Mouse (Mus musculus): ENCODE measurements around the gene Rnase4. TPM values are rescaled to one million over a fixed set of nuclear protein-coding genes. Genes with fewer than 3 reads are reported as not detected.

Rnase4 gene
- total and polyA plus RNA-seq, 2 experiments from 2014 or later: 29.1 to 53.3 TPM

DNA sequence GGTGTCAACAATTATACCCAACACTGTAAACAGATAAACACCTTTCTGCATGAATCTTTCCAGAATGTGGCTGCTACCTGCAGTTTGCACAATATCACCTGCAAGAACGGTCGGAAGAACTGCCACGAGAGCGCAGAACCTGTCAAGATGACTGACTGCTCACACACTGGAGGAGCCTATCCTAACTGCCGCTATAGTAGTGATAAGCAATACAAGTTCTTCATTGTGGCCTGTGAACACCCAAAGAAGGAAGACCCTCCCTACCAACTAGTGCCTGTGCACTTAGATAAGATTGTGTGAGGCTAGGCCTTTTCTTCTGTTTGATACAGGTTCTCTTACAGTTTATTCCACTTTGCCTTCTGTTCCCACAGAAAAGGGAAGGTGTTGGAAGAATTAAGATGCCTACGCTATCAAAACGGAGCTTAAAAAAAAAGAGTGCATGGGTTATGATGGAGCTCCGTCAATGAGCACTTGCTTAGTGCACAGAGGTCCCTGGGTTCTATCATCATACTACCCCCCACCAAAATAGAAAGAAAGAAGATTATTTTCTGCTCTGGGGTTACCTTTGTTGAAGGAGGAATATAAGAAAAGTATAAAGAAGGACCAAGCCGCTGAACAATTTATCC is 39.6 kb downstream of the Rnase4 start:
- H3K27me3 ChIP-seq (ENCODE audit: control insufficient read depth, insufficient read depth, low read length): no peaks in the 10 kb centered on the region

DNA sequence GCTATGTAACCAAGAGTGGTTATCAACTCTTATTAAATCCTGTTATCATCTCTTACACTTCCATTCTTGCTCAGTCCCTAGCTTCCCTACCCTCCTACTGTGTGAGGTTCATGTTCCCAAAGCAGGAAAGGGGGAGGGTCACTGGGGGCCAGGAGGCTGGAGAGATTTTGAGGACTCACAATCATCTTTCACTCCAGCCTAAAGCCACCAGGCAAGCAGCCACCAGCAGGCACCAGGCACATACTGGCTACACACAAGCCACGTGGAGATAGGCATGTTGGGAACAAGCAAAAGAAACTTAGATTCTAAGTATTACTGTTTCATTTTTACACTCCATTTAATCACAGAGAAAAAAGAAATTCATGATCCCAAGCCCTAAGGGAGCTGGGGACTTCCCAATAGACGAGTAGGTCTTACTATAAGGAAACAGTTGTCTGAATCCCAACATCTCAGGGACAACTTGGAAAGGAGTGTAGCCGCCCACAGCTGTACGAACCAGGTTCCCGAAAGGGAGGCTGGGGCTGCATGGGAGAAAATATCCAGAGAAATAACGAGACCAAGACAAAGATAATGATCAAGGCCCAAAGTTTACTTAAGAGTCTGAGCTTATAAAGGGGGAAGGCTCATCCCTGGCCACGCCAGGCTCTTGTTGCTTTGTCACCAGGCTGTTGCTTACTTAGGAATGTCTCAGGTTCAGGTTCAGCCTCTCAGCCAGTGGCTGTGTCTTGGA is 40.4 kb downstream of the Rnase4 start:
- Histone ChIP-seq H3K4me2 (ENCODE audit: low read depth, low read length) (no peak overlapping the region), H3K9ac (replicated peaks; ENCODE audit: low read depth, low read length) (no peak overlapping the region), H3K27me3 (ENCODE audit: control insufficient read depth, insufficient read depth, low read length) (no peaks in the 10 kb centered on the region), H3K4me3 (ENCODE audit: low read depth, low read length) (no peak overlapping the region), H3K36me3 (replicated peaks; ENCODE audit: control insufficient read depth, insufficient read depth, low read length) (no peaks in the 10 kb centered on the region), H3K27ac (ENCODE audit: low read depth) (no peak overlapping the region), H3K4me1 (ENCODE audit: control insufficient read depth, insufficient read depth) (peaks cover 4% of the 10 kb centered on the region; the same call in 1 of the 2 replicates), H3K9me3 (replicated peaks; ENCODE audit: control insufficient read depth, low read length) (no peaks in the 10 kb centered on the region)
- DNase-seq (ENCODE audit: low spot score): no peak
- TF ChIP-seq CTCF (IDR thresholded peaks at IDR 0.05; ENCODE audit: low read depth): no peak
- TF ChIP-seq EP300 (IDR thresholded peaks at IDR 0.05; ENCODE audit: low read depth): no peak
- 72% methylated on average over 7 of the region's 7 CpGs for WGBS
- ATAC-seq (ENCODE audit: insufficient read depth, low read depth): no peak

More for the DNA sequence above, 39.6 kb downstream of the Rnase4 start:
- no peak for ATAC-seq (ENCODE audit: insufficient read depth, low read depth)
- Histone ChIP-seq H3K4me3 (ENCODE audit: low read depth, low read length) (no peak overlapping the region), H3K4me2 (ENCODE audit: low read depth, low read length) (no peak overlapping the region), H3K9ac (replicated peaks; ENCODE audit: low read depth, low read length) (no peak overlapping the region), H3K27ac (ENCODE audit: low read depth) (no peak overlapping the region), H3K36me3 (replicated peaks; ENCODE audit: control insufficient read depth, insufficient read depth, low read length) (no peaks in the 10 kb centered on the region), H3K9me3 (replicated peaks; ENCODE audit: control insufficient read depth, low read length) (0 out of 2 replicates have a peak, but pooled peaks cover 4% of the 10 kb centered on the region), H3K4me1 (ENCODE audit: control insufficient read depth, insufficient read depth) (peaks cover 4% of the 10 kb centered on the region; the same call in 1 of the 2 replicates)
- no peak for DNase-seq (ENCODE audit: low spot score)
- TF ChIP-seq CTCF (IDR thresholded peaks at IDR 0.05; ENCODE audit: low read depth): no peak
- TF ChIP-seq EP300 (IDR thresholded peaks at IDR 0.05; ENCODE audit: low read depth): no peak
- WGBS: 53% methylated on average over 9 of the region's 9 CpGs

DNA sequence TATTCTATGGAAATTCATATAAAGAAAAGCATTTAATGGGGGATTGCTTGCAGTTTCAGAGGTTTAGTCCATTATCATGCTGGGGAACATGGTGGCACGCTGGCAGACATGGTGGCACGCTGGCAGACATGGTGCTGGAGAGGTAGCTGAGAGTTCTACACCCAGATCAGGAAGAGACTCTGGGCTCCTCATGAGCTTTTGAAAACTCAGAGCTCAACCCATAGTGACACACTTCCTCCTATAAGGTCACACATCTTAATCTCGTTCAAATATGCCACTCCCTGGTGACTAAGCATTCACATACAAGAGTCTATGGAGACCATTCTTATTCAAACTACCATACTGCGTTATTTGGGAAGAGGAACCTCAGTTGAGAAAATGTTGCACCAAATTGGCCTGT is 41.5 kb downstream of the Rnase4 start:
- H3K36me3 ChIP-seq (replicated peaks; ENCODE audit: control insufficient read depth, insufficient read depth, low read length): no peaks in the 10 kb centered on the region
- ATAC-seq (ENCODE audit: insufficient read depth, low read depth) (no peak), DNase-seq (ENCODE audit: low spot score) (no peak)
- H3K9ac ChIP-seq (replicated peaks; ENCODE audit: low read depth, low read length): no peak overlapping the region
- no peak for TF ChIP-seq EP300 (IDR thresholded peaks at IDR 0.05; ENCODE audit: low read depth)
- TF ChIP-seq CTCF (IDR thresholded peaks at IDR 0.05; ENCODE audit: low read depth): no peak
- H3K4me2 ChIP-seq (ENCODE audit: low read depth, low read length): no peak overlapping the region
- no peak overlapping the region for H3K4me3 ChIP-seq (ENCODE audit: low read depth, low read length)
- no peaks in the 10 kb centered on the region for H3K9me3 ChIP-seq (replicated peaks; ENCODE audit: control insufficient read depth, low read length)
- H3K27me3 ChIP-seq (ENCODE audit: control insufficient read depth, insufficient read depth, low read length): no peaks in the 10 kb centered on the region
- H3K4me1 ChIP-seq (ENCODE audit: control insufficient read depth, insufficient read depth): peaks cover 4% of the 10 kb centered on the region; the same call in 1 of the 2 replicates
- WGBS: 88% methylated on average over 4 of the region's 4 CpGs
- H3K27ac ChIP-seq (ENCODE audit: low read depth): no peak overlapping the region

DNA sequence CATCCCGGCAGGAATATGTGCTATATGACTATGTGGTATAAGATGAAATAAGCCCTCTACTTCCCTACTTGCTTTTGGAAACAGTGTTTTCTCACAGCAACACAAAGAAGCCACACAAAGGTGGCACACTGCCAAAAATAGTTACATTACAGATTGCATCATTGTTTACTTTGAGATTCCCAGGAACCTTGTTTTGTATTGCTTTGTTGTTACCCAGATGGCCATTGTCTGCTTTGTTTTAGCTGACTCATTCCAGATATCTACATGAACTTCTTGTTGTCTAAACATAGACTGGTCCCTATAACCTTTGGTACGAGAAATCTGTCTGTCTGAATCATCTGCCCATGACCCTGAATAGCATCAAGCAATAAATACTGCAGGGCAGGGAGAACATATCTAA is 49.5 kb downstream of the Rnase4 start:
- Histone ChIP-seq H3K36me3 (replicated peaks; ENCODE audit: control insufficient read depth, insufficient read depth, low read length) (no peaks in the 10 kb centered on the region), H3K4me2 (ENCODE audit: low read depth, low read length) (no peak overlapping the region), H3K4me3 (ENCODE audit: low read depth, low read length) (no peak overlapping the region), H3K27ac (ENCODE audit: low read depth) (no peak overlapping the region), H3K4me1 (ENCODE audit: control insufficient read depth, insufficient read depth) (peaks cover 6% of the 10 kb centered on the region; the same call in 1 of the 2 replicates), H3K9me3 (replicated peaks; ENCODE audit: control insufficient read depth, low read length) (no peaks in the 10 kb centered on the region), H3K27me3 (ENCODE audit: control insufficient read depth, insufficient read depth, low read length) (no peaks in the 10 kb centered on the region), H3K9ac (replicated peaks; ENCODE audit: low read depth, low read length) (no peak overlapping the region)
- 63% methylated on average over 2 of the region's 2 CpGs for WGBS
- TF ChIP-seq EP300 (IDR thresholded peaks at IDR 0.05; ENCODE audit: low read depth) (no peak), CTCF (IDR thresholded peaks at IDR 0.05; ENCODE audit: low read depth) (no peak)
- no peak; the same call in 1 of the 2 replicates for ATAC-seq (ENCODE audit: insufficient read depth, low read depth)
- DNase-seq (ENCODE audit: low spot score): peak; percentile 26

DNA sequence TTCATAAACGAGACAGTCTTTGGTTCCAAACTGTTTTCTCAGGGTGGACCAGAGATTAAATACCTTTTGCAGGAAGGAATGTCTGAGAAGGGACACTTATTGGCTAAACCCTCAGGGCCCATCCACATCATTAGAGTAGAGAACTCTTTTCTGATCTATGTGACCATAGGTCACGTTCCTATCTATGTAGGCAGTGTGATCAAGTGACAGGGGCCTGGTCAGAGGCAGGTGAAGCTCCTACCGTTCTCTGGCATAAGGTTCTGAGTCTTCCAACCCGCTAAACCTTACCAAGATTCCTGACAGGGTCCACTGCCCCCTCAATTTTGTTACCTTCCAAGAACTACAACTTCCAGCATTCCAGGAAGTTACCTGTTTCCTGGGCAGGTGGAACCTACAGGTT is 51.2 kb downstream of the Rnase4 start:
- no peaks in the 10 kb centered on the region for H3K36me3 ChIP-seq (replicated peaks; ENCODE audit: control insufficient read depth, insufficient read depth, low read length)
- H3K9ac ChIP-seq (replicated peaks; ENCODE audit: low read depth, low read length): no peak overlapping the region
- no peak overlapping the region for H3K4me2 ChIP-seq (ENCODE audit: low read depth, low read length)
- DNase-seq (ENCODE audit: low spot score): no peak
- H3K4me1 ChIP-seq (ENCODE audit: control insufficient read depth, insufficient read depth): peaks cover 13% of the 10 kb centered on the region
- TF ChIP-seq EP300 (IDR thresholded peaks at IDR 0.05; ENCODE audit: low read depth) (no peak), CTCF (IDR thresholded peaks at IDR 0.05; ENCODE audit: low read depth) (no peak)
- H3K9me3 ChIP-seq (replicated peaks; ENCODE audit: control insufficient read depth, low read length): no peaks in the 10 kb centered on the region
- no peak overlapping the region for H3K27ac ChIP-seq (ENCODE audit: low read depth)
- no peak for ATAC-seq (ENCODE audit: insufficient read depth, low read depth)
- 83% methylated on average over 4 of the region's 4 CpGs for WGBS
- H3K4me3 ChIP-seq (ENCODE audit: low read depth, low read length): no peak overlapping the region
- H3K27me3 ChIP-seq (ENCODE audit: control insufficient read depth, insufficient read depth, low read length): no peaks in the 10 kb centered on the region
